Mouse (Mus musculus) cerebellum, adult 2 months (tissue): ENCODE measurements around the gene Efnb2.

Source experiments
- CTCF ChIP-seq: fragments of 200-500 bp; IDR thresholded peaks from 2 replicates; pipeline ENCODE4 v1.5.1; 2011; ENCODE audit warnings: low read depth, mild to moderate bottlenecking, control low read depth, low read length, moderate library complexity, borderline replicate concordance; ENCODE audit not compliant: insufficient read depth
- POLR2A ChIP-seq: fragments of 200-500 bp; IDR thresholded peaks from 2 replicates; pipeline ENCODE4 v1.6.1; 2011; ENCODE audit warnings: low read length, control low read depth, borderline replicate concordance; ENCODE audit not compliant: insufficient read depth

DNA sequence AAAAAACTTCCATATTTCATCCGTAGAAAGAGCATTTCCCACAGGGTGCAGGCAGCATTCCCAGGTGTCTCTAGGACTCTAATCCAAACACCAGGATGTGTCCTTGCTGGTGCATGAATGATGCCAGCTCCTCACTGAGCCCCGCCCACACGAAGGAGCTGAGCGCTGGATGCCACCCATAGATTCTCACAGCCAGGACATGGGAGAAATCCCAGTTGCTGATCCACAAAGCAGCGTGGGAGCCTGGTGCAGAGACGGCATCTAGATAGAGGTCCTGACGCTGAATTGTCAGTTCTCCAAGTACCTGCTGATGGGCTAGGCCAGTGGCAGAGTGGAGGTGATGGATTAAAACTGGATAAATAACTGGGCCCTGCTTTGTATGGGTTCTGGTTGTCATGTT lies 61.1 kb downstream of the Efnb2 start:
- no peak for TF ChIP-seq CTCF
- no peak for TF ChIP-seq POLR2A
